Mouse (Mus musculus): ENCODE measurements around the gene 2810004N23Rik.

GRCm38 (mm10) chr8:124810689-124811394 lies 52.1 kb downstream of the 2810004N23Rik start:
- TF ChIP-seq CTCF (IDR thresholded peaks at IDR 0.05): no peak
- no peak for TF ChIP-seq EP300 (IDR thresholded peaks at IDR 0.05)

All from lung, postnatal 0 days (tissue).